Mouse (Mus musculus) testis, adult 2 months (tissue): ENCODE measurements at regions not wholly inside any gene's neighbourhood (a gene's known extent, or its start where the extent isn't known, plus 50 kb on each side); places are given as distances from the start of the nearest gene placed in this dataset.

Experiments
- H3K27ac ChIP-seq: fragments of 200-500 bp; 2 replicates; pipeline ENCODE4 v1.5.1; 2012; ENCODE audit warnings: low read depth, low read length; ENCODE audit not compliant: control insufficient read depth, insufficient read depth
- H3K27me3 ChIP-seq: fragments of 200-500 bp; 2 replicates; pipeline ENCODE4 v1.6.1; 2012; ENCODE audit warnings: mild to moderate bottlenecking, low read length, moderate library complexity; ENCODE audit not compliant: control insufficient read depth, insufficient read depth
- H3K36me3 ChIP-seq: fragments of 200-500 bp; 2 replicates; pipeline ENCODE4 v1.6.1; 2012; ENCODE audit warnings: mild to moderate bottlenecking, low read length; ENCODE audit not compliant: control insufficient read depth, insufficient read depth
- H3K4me1 ChIP-seq: fragments of 200-500 bp; 2 replicates; pipeline ENCODE4 v1.6.1; 2012; ENCODE audit warnings: low read length; ENCODE audit not compliant: control insufficient read depth, insufficient read depth
- H3K4me3 ChIP-seq: fragments of 200-500 bp; 2 replicates; pipeline ENCODE4 v1.5.1; 2012; ENCODE audit warnings: low read depth, mild to moderate bottlenecking, low read length, moderate library complexity, mixed read lengths; ENCODE audit not compliant: control insufficient read depth
- CTCF ChIP-seq: fragments of 200-500 bp; IDR thresholded peaks from 2 replicates; pipeline ENCODE4 v1.5.1; 2012; ENCODE audit warnings: low read depth, mild to moderate bottlenecking, inconsistent platforms, low read length, moderate library complexity; ENCODE audit not compliant: control insufficient read depth, insufficient read depth, insufficient replicate concordance
- POLR2A ChIP-seq: fragments of 200-500 bp; IDR thresholded peaks from 2 replicates; pipeline ENCODE4 v1.6.1; 2012; ENCODE audit warnings: low read depth, mild to moderate bottlenecking, inconsistent platforms, low read length, moderate library complexity; ENCODE audit not compliant: control insufficient read depth

DNA sequence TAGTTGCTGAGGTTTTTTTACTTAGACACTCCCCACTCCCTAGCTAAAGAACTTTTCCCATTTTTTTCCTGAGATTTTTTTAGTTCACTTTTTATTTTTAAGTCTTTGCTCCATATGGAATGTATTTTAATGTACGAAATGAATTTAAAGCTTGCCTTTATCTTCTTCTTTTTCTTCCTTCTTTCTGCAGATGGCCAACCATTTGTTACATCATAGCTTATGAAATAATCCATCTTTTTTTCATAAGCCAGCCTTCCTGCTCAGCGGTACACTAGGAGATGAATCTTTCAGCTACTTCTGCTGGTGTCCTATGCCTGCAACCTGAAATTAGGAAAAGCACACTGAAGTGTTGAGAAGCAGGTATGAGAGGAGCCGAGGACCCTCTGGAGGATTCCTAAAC is 102.9 kb upstream of the AI593442 start:
- no peaks in the 10 kb centered on the region for H3K36me3 ChIP-seq
- no peak overlapping the region for H3K27ac ChIP-seq
- TF ChIP-seq POLR2A = no peak
- no peak for TF ChIP-seq CTCF
- H3K4me3 ChIP-seq = no peak overlapping the region
- H3K27me3 ChIP-seq = no peaks in the 10 kb centered on the region
- H3K4me1 ChIP-seq = no peaks in the 10 kb centered on the region

DNA sequence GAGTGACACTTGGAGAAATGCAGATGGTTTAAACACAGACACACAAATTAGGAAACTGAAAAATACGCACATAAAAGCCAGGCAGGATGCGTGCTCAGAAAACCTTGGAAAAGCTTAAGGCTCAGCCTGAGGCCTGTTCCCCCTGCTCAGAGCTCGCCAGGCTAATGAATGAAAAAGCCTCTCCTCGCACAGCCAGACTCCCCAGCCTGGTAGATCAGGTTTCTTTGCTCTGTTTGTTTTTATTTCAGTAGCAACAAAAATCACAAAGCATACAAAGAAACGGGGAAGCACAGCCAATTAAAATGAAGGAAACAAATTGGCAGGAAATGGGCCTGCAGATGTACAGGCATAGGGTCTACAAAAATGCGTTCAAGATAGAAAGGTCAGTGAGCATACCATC is 97.0 kb upstream of the AI593442 start:
- Histone ChIP-seq H3K27me3 (no peaks in the 10 kb centered on the region), H3K4me1 (no peaks in the 10 kb centered on the region), H3K27ac (no peak overlapping the region), H3K4me3 (no peak overlapping the region), H3K36me3 (no peaks in the 10 kb centered on the region)
- no peak for TF ChIP-seq CTCF
- no peak for TF ChIP-seq POLR2A

DNA sequence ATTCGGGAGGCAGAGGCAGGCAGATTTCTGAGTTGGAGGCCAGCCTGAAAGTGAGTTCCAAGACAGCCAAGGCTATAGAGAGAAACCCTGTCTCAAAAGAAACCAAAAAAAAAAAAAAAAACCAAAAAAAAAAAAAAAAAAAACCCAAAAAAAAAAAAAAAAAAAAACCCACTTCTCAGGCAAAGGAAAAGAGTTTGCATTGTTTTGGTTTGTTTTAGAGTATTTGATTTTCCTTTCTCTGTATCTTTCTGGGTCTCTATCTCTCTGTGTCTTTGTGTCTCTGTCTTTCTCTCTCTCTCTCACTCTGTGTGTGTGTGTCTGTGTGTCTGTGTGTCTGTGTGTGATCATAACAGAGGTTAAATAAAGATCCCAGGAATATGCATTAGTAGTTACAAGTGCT is 95.7 kb upstream of the AI593442 start:
- TF ChIP-seq CTCF = no peak
- no peak for TF ChIP-seq POLR2A
- no peak overlapping the region for H3K27ac ChIP-seq
- H3K4me3 ChIP-seq = no peak overlapping the region
- H3K4me1 ChIP-seq = no peaks in the 10 kb centered on the region
- H3K27me3 ChIP-seq = no peaks in the 10 kb centered on the region
- H3K36me3 ChIP-seq = no peaks in the 10 kb centered on the region

DNA sequence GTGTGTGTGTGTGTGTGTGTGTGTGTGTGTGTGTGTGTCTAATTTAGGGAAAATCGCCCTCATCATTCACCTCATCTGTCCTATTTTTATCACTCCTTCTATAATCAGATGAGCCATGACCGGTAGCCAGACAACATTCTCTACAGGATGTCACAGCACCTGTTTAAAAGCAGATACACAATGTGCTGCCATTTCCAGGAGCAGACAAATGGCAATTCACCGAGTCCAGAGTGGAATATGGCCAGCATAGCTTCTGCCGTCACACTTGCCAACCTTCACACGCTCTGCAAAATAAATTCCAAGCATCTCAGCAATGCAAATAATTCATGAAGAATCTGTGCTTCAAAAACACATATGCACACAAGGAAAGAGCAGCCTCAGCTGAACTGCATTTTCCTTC is 88.5 kb upstream of the AI593442 start:
- no peak overlapping the region for H3K4me3 ChIP-seq
- no peaks in the 10 kb centered on the region for H3K36me3 ChIP-seq
- no peak overlapping the region for H3K27ac ChIP-seq
- H3K4me1 ChIP-seq = no peaks in the 10 kb centered on the region
- TF ChIP-seq POLR2A (no peak), CTCF (no peak)
- no peaks in the 10 kb centered on the region for H3K27me3 ChIP-seq

DNA sequence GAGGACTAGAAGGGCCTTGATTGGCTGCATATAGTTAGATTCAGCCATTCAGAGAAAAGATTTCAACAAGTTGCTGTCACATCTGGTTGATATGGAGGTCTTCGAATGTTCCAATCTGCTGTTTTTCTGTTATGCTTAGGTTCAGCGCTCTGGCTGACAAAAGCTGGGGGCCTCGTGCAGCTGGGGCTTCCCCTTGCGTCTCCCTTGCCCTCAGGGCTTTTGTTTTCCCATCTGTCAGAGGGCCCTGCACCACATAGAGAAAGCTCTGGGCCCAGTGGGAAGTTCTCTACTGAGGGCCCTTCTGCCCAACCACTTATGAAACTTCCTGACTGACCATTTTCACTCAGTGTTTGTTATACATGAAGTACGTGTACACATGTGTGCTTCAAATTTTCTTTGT is 86.2 kb upstream of the AI593442 start:
- no peak overlapping the region for H3K27ac ChIP-seq
- H3K27me3 ChIP-seq = no peaks in the 10 kb centered on the region
- H3K36me3 ChIP-seq = no peaks in the 10 kb centered on the region
- no peak overlapping the region for H3K4me3 ChIP-seq
- no peaks in the 10 kb centered on the region for H3K4me1 ChIP-seq
- TF ChIP-seq POLR2A (no peak), CTCF (no peak)

DNA sequence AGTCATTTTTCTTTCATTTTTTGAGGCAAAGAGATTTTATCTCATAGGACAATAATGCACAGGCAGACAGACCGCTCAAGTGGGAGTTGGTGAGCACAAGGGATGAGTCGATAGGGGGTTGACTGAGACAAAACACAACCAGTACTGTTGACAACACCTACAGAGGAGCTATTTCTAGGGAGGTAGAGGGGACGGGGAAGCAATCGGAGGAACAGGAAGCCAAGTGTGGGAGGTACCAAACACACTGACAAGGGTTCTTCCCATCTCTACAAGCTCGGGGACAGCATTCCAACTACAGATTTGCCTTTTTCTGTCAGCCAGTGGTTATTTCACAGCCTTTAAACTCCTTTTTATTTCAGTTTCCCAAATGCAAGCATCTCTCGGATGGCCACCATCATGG is 83.3 kb upstream of the AI593442 start:
- Histone ChIP-seq H3K4me3 (no peak overlapping the region), H3K4me1 (no peaks in the 10 kb centered on the region), H3K36me3 (no peaks in the 10 kb centered on the region), H3K27ac (no peak overlapping the region), H3K27me3 (no peaks in the 10 kb centered on the region)
- TF ChIP-seq CTCF (no peak), POLR2A (no peak)

DNA sequence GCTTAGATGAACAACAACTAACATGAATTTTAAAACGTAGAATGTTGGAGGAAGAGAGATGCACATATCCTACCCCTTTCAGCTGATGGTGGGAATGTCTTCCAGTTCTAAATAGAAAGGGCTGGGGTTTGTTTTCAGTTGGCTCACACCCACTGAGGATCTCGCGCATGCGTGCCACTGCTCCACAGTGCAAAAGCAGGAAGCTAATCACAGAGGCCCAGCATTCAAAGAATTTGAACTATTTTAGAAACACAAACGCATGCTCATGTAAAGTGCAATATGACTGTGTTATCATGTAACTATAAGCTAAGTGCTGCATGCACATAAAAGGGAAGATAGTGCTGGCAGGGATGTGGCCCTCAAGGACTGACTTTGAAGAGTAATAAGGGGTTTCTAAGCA is 81.7 kb upstream of the AI593442 start:
- H3K4me1 ChIP-seq = no peaks in the 10 kb centered on the region
- no peaks in the 10 kb centered on the region for H3K36me3 ChIP-seq
- H3K27ac ChIP-seq = no peak overlapping the region
- TF ChIP-seq CTCF = no peak
- no peak for TF ChIP-seq POLR2A
- H3K4me3 ChIP-seq = no peak overlapping the region
- H3K27me3 ChIP-seq = no peaks in the 10 kb centered on the region

DNA sequence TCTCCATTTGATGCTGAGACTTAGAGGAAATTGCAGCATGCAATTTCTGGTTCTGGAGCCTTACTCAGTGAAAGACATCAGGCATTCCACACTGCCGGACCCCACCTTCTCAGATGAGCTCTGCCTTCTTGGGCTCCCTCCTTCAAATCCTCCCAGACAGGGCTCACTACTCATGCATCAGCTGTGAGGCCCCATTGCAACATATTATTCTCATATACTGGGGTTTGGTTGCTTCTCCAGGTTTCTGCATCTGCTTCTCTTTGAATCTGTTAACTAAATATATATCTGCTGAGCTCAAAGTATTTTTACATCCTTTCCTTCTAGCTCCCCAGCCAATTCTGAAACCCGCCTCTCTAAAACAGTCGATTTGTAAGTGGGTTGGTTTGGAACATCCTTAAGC is 68.8 kb upstream of the AI593442 start:
- no peaks in the 10 kb centered on the region for H3K4me1 ChIP-seq
- no peaks in the 10 kb centered on the region for H3K36me3 ChIP-seq

DNA sequence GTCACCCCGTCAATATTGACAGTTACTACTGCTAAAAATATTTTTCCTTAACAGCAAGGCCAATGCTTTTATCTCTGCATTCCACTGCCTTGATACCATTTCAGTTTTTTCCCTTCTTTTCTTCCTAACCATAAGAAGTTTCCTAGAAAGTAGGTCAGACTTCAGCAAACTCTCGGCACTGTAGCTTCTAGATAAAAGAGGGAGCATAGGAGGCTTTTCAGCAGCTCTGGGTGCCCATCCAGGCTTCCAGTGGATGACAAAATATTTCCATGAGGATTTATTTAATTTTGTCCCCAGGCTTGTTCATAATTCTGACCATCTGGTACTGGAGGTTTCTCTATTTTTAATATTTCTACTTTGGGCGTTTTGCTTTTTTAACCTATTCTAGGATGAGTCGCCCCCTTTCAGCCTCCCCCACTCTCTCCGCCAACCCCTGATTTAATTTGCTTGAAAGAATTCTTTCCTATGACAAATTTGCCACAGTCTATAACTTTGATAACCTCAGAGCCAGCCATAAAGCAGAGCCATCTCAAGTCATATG is 59.0 kb upstream of the AI593442 start:
- TF ChIP-seq POLR2A = no peak
- no peak for TF ChIP-seq CTCF
- H3K4me3 ChIP-seq = no peak overlapping the region
- no peaks in the 10 kb centered on the region for H3K27me3 ChIP-seq
- H3K27ac ChIP-seq = no peak overlapping the region
- H3K36me3 ChIP-seq = no peaks in the 10 kb centered on the region
- H3K4me1 ChIP-seq = no peaks in the 10 kb centered on the region

More for the DNA sequence above, 68.8 kb upstream of the AI593442 start:
- Histone ChIP-seq H3K27me3 (no peaks in the 10 kb centered on the region), H3K4me3 (no peak overlapping the region), H3K27ac (no peak overlapping the region)
- no peak for TF ChIP-seq POLR2A
- TF ChIP-seq CTCF = no peak
